In genomic region chr2:77176413-77176812, GRCm38 (mm10) we compare ENCODE assay signal across 9 mouse cellular contexts. TPM values are rescaled to one million over a fixed set of nuclear protein-coding genes. Genes with fewer than 3 reads are reported as not detected.
DNase-seq lines count a peak whose midpoint lies in the region; ATAC-seq lines count a peak whose summit lies in the region.
"Had no signal": no experiment of that assay in that cellular context is flagged by ENCODE, and none has a peak within 500 bp of the region (broad histone marks: within the 10 kb centered on the region; RNA-seq: fewer than 3 reads in every experiment).

No protein-coding gene starts in this region.

- H3K36me3 ChIP-seq in lung, embryonic 15.5 days = no peaks in the 10 kb centered on the region
- H3K36me3 ChIP-seq in intestine, embryonic 15.5 days = no peaks in the 10 kb centered on the region

- WGBS in lung, embryonic 15.5 days = 19% methylated on average over 10 of the region's 10 CpGs
- 43% methylated on average over 10 of the region's 10 CpGs for WGBS in intestine, embryonic 15.5 days

- ATAC-seq in lung, embryonic 15.5 days (ENCODE audit: borderline replicate concordance, extremely low read depth, low FRiP score, low TSS enrichment) = no peak
- ATAC-seq in intestine, embryonic 15.5 days = peak; percentile 58; the same call in 1 of the 2 replicates

- H3K9ac ChIP-seq in lung, embryonic 15.5 days = no peak overlapping the region
- H3K9ac ChIP-seq in intestine, embryonic 15.5 days = no peak overlapping the region

- H3K4me3 ChIP-seq in lung, embryonic 15.5 days = no peak overlapping the region
- H3K4me3 ChIP-seq in intestine, embryonic 15.5 days (replicated peaks) = no peak overlapping the region
- H3K4me3 ChIP-seq: layer of hippocampus, adult 2 months had no signal

- no peak for DNase-seq in lung, postnatal 14 days
- DNase-seq in c-Kit-positive CD71-positive TER-119-positive erythroid progenitor cells, embryonic 14.5 days (ENCODE audit: low spot score) = peak; percentile 78
- peak; percentile 68 for DNase-seq in thymus, postnatal 0 days (ENCODE audit: low spot score)
- no peak for DNase-seq in layer of hippocampus, adult 9-10 months (ENCODE audit: low spot score)
- no peak for DNase-seq in frontal cortex, postnatal 10 days (ENCODE audit: low spot score in 2 of 2)
- no peak for DNase-seq in adrenal gland, adult 2 months

- peaks cover 38% of the 10 kb centered on the region for H3K4me1 ChIP-seq in lung, embryonic 15.5 days
- peaks cover 8% of the 10 kb centered on the region for H3K4me1 ChIP-seq in intestine, embryonic 15.5 days (replicated peaks)

- H3K9me3 ChIP-seq in lung, embryonic 15.5 days = no peaks in the 10 kb centered on the region
- H3K9me3 ChIP-seq in intestine, embryonic 15.5 days = no peaks in the 10 kb centered on the region

- H3K4me2 ChIP-seq in lung, embryonic 15.5 days = peak overlapping the region; percentile 32
- 0 out of 2 replicates have a peak overlapping the region, but pooled peaks have one; percentile 14 for H3K4me2 ChIP-seq in intestine, embryonic 15.5 days (replicated peaks)

- no peaks in the 10 kb centered on the region for H3K27me3 ChIP-seq in lung, embryonic 15.5 days
- H3K27me3 ChIP-seq in intestine, embryonic 15.5 days (replicated peaks) = no peaks in the 10 kb centered on the region

- H3K27ac ChIP-seq in lung, embryonic 15.5 days = no peak overlapping the region
- no peak overlapping the region for H3K27ac ChIP-seq in intestine, embryonic 15.5 days

RNA-seq across cellular contexts. Expression of gene Ccdc141, which starts 6.0 kb away (rescaled TPM):
- polyA plus RNA-seq in lung, embryonic 15.5 days (2015; fragmentation: Nextera tagmentation; extraction: Ambion mirVana) = 12.7 and 19.6 TPM in 2 replicates
- polyA plus RNA-seq in intestine, embryonic 15.5 days (2015; fragmentation: Nextera tagmentation; extraction: Ambion mirVana) = 5.6 and 7.1 TPM in 2 replicates
- 2.3 and 2.8 TPM in 2 replicates for polyA plus RNA-seq in thymus, postnatal 0 days (2015; fragmentation: Nextera tagmentation; extraction: Ambion mirVana)
- total RNA-seq in adrenal gland, adult 2 months (2021) = 1 to 10 TPM; 5.7 to 6.7 TPM
- polyA plus RNA-seq in adrenal gland, adult 2 months (2012; rRNA removed) = 1.0 and 1.9 TPM in 2 replicates

Comparison
In these comparisons a context has a peak if more than half of its experiments do, and no peak if none do; other contexts are left out.
1. DNase-seq: peak in c-Kit-positive CD71-positive TER-119-positive erythroid progenitor cells, embryonic 14.5 days (single experiment) and thymus, postnatal 0 days (single experiment); none in lung, postnatal 14 days (single experiment), layer of hippocampus, adult 9-10 months (single experiment), frontal cortex, postnatal 10 days (0 of 2) and adrenal gland, adult 2 months (single experiment).